8 mouse cellular contexts compared by ENCODE assay signal in genomic region chr4:59805181-59805967, GRCm38 (mm10). TPM values are rescaled to one million over a fixed set of nuclear protein-coding genes. Genes with fewer than 3 reads are reported as not detected.
DNase-seq lines count a peak whose midpoint lies in the region; ATAC-seq and TF ChIP-seq lines count a peak whose summit lies in the region.

Gene Snx30 (plus strand): TSS chr4:59805840.

- H3K4me2 ChIP-seq in embryonic facial prominence, embryonic 15.5 days (replicated peaks): peak within 1 kb of the TSS; percentile 95

- peak within 1 kb of the TSS; percentile 96 for H3K27ac ChIP-seq in bone marrow macrophage, adult 2 months (ENCODE audit: insufficient read depth, low read depth, low read length)
- H3K27ac ChIP-seq in embryonic facial prominence, embryonic 15.5 days (replicated peaks): peak within 1 kb of the TSS; percentile 91

- peak; percentile 92 for ATAC-seq in embryonic facial prominence, embryonic 15.5 days (ENCODE audit: insufficient number of reproducible peaks, low FRiP score, low TSS enrichment, low read depth)

- H3K36me3 ChIP-seq in embryonic facial prominence, embryonic 15.5 days: no peaks in the 10 kb centered on the region

- no peak for TF ChIP-seq CTCF in bone marrow macrophage, adult 2 months (IDR thresholded peaks at IDR 0.05; ENCODE audit: low read depth, low read length)

- DNase-seq in B cell, adult 2 months: peak; percentile 92 to 94
- peak; percentile 87 to 88 for DNase-seq in heart, adult 9 months (ENCODE audit: low spot score in 2 of 2)
- peak; percentile 90 for DNase-seq in kidney, adult 9 months
- peak; percentile 94 for DNase-seq in liver
- DNase-seq in monocyte, adult 2 months (ENCODE audit: low read depth in 1 of 2, low spot score in 2 of 2): peak; percentile 50 to 75
- peak; percentile 83 to 88 for DNase-seq in spleen, postnatal 14 days (ENCODE audit: low spot score in 2 of 2)

- H3K4me1 ChIP-seq in bone marrow macrophage, adult 2 months (ENCODE audit: control insufficient read depth, insufficient read depth, low read length): peaks cover 63% of the 10 kb centered on the region
- H3K4me1 ChIP-seq in embryonic facial prominence, embryonic 15.5 days: peaks cover 11% of the 10 kb centered on the region

- no peaks in the 10 kb centered on the region for H3K9me3 ChIP-seq in embryonic facial prominence, embryonic 15.5 days (replicated peaks)

- H3K27me3 ChIP-seq in embryonic facial prominence, embryonic 15.5 days: no peaks in the 10 kb centered on the region

- WGBS in embryonic facial prominence, embryonic 15.5 days: 2% methylated on average over 43 of the region's 45 CpGs

- peak within 1 kb of the TSS; percentile 70 for H3K9ac ChIP-seq in embryonic facial prominence, embryonic 15.5 days

- H3K4me3 ChIP-seq in bone marrow macrophage, adult 2 months (ENCODE audit: insufficient read depth, low read length): peak within 1 kb of the TSS; percentile 99
- H3K4me3 ChIP-seq in embryonic facial prominence, embryonic 15.5 days (replicated peaks): peak within 1 kb of the TSS; percentile 82

- no peak for TF ChIP-seq POLR2A in bone marrow macrophage, adult 2 months (IDR thresholded peaks at IDR 0.05; ENCODE audit: borderline replicate concordance, low read depth, low read length)

RNA-seq across cellular contexts. Expression of gene Snx30, which starts in this region (rescaled TPM):
- polyA plus RNA-seq in bone marrow macrophage, adult 2 months (2012; ENCODE audit: insufficient read depth, insufficient read length, missing spikeins): 29.7 and 33.3 TPM in 2 replicates
- polyA plus RNA-seq in embryonic facial prominence, embryonic 15.5 days (2015; fragmentation: Nextera tagmentation; extraction: Ambion mirVana): 10.3 and 11.1 TPM in 2 replicates

Comparison
In these comparisons a context has a peak if more than half of its experiments do, and no peak if none do; other contexts are left out.
1. Peak in every context shown above with its lines: DNase-seq, ATAC-seq, H3K4me3 ChIP-seq and H3K27ac ChIP-seq.